Mouse (Mus musculus): Measurements from ENCODE around the gene Rassf5.
A peak's percentile ranks its signal among the peaks of the same experiment; 100 is the strongest.
"Not testable (repeated sequence)": the region's sequence is repeated elsewhere in the genome, so short reads cannot be mapped to it uniquely, and the experiment has no call there.

The Rassf5 gene

DNA sequence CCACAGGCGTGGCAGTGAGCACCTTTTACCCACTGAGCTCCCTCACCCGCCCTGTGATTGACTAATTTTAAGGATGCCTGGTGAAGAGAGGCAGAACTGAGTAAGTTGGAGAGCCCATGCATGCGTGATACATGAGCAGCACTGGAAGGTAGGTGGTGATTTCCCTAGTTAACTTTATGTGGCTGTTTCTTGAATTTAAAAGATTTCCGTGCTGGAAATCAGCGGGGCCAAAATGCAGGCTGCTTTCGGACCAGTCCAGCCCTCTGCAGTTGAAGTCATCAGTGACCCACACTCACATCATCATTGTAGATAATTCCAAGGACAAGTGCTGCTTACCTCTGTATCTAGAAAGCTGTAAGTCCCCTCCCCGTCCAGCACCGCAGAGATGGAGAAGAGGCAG is 69.2 kb downstream of the Rassf5 start:
- no peak for DNase-seq

- DNase-seq: no peak
Measured at GRCm38 (mm10) chr1:131175189-131175588, 69.9 kb downstream of the Rassf5 start.

- no peak for DNase-seq
Measured at GRCm38 (mm10) chr1:131174299-131174861, 70.7 kb downstream of the Rassf5 start.

DNA sequence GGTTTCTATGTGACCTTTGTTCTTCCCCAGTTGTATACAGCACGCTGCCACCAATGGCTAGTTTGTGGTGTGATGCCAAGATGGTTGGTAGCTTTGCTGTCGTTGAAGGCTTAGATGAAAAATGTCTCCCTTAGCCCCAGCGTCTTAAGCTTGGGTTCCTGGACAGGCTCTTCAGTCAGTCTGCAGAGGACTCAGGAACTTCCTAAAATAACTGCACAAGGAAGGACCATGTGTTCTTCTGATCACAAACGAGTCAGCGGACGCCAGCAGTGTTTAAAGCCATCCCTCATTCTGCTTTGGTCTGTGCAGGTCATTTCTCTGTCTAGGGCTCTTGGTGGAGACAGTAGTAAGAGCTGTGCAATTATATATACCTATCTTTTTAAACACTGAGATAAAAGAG is 71.2 kb downstream of the Rassf5 start:
- no peak for DNase-seq

- DNase-seq: no peak
Measured at GRCm38 (mm10) chr1:131173001-131173400, 72.1 kb downstream of the Rassf5 start.

- no peak for DNase-seq
Measured at GRCm38 (mm10) chr1:131167612-131168011, 77.4 kb downstream of the Rassf5 start.

GRCm38 (mm10) chr1:131164427-131164826 is 80.6 kb downstream of the Rassf5 start:
- DNase-seq: no peak

DNA sequence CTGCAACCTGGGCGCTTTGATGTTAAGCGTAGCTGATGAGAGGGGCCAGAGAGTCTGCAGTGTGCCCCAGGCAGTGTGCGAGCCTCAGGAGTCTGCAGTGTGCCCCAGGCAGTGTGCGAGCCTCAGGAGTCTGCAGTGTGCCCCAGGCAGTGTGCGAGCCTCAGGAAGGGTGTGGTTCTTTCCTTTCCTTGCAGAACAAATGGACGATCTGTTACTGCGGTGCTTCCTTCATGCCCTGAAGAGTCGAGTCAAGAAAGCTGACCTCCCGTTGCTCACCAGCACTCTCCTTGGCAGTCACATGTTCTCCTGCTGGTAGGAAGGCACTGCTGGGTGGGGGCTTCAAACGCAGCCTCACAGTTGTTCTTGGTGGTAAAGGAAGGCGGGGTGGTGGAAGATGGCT is 84.0 kb downstream of the Rassf5 start:
- no peak for DNase-seq

GRCm38 (mm10) chr1:131159573-131160327 is 85.3 kb downstream of the Rassf5 start:
- not testable (repeated sequence) for DNase-seq

DNA sequence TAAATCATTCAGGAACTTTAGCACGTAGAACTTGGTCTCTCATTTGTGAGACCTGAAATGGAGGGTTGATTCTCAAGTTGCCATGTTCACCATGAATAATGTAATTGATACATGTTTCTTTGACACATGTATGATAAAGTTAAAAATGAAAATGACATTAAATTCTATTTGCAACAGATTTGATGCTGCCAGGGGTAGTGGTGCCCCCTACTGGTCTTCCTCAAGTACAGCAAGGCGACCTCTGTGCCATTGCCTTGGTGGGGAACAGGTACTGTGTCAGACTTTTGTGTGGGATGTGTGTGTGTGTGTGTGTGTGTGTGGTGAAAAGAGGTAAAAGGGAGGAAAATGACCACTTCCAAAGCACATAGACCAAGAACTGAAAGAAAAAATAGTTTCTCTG is 89.6 kb downstream of the Rassf5 start:
- DNase-seq: peak; percentile 43

DNA sequence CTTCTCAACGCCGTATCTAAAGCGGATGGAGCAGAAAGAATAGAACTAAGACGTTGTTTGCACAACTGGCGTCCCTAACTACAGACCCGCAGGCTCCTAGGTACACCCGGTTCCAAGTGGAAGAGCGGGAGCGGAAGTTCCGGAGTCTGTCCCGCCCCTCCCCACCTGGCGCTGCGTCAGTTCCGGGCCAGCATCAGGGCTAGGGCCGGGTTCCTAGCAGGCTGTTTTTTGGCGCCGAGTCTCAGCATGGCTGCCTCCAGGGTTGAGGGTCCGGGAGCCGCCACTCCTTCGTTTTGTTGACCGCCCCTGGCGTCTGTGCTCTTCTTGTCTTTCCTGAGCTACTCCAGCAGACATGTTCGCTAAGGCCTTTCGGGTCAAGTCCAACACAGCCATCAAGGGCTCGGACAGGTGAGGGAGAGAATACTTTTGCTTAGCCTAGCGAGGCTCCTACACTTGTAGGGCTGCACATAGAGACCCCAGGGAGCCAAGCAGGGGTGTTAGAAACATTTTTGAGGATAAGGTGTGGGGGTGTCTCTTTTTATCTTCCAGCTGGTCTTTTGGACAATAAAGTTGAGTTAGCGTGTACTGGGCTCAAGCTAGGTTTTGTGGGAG is 91.9 kb downstream of the Rassf5 start, which contains the start of gene Eif2d:
Gene Eif2d (plus strand): TSS at position 164 of the 612 bp plus-strand sequence.
- DNase-seq: peak; percentile 89

DNA sequence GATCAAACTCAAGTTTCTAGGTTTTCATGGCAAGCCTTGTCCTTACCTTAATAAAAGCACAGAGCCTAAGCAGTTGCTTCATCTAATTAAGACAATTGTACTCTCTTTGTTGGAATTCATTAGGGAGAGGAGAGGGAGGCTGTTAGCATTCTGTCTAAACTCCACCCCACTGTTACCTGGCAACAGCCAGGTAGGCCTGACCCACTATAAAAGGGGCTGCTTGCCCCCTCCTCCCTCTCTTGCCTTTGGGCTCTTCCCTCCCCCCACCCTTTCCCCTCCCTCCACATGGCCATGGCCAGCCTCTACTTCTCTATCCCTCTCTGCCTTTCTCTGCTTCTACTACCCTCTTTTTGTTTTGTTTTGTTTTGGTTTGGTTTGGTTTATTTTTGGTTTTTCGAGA is 95.6 kb downstream of the Rassf5 start:
- no peak for DNase-seq

- no peak for DNase-seq
Measured at GRCm38 (mm10) chr1:131146181-131146614, 98.9 kb downstream of the Rassf5 start.

- DNase-seq: not testable (repeated sequence)
Measured at GRCm38 (mm10) chr1:131145222-131145621, 99.8 kb downstream of the Rassf5 start.

DNA sequence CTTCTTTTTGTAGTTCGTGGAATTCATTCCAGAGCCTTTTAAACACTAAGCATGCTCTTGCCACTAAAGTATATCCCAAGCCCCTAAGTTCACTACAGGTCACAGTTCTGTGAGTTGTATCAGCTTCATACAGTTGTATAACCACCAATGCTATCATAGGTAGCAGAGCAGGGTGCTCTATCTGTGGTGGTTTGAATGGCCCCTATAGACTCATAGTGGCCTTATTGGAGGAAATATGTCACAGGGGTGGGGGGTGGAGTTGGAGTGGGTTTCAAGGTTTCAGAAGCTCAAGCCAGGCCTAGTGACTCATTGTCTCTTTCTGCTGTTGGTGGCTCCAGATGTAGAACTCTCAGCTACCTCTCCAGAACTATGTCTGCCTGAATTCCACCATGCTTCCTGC is 102.6 kb downstream of the Rassf5 start:
- DNase-seq: no peak

DNA sequence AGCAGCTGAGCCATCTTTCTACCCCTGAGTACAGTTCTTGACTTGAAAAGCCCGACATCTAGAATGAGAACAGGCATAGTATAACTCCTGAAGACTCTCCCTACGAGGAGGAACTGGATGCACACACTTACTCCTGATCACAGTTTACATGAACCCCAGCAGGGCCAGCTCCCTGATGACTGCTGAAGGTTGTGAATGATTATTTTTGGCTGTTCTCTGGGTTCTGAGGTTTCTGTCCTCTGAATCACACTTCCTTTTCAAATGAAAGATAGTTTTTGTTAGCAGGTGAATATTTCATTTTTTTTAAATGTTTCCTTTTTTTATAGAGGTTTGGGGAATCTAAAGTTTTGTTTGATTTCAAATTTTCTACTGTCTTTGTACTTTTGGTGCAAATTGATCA is 103.6 kb downstream of the Rassf5 start:
- DNase-seq: no peak

- DNase-seq: no peak
Measured at GRCm38 (mm10) chr1:131139102-131140095, 105.7 kb downstream of the Rassf5 start.

GRCm38 (mm10) chr1:131138191-131139016 is 106.7 kb downstream of the Rassf5 start, which contains the start of gene Dyrk3:
Dyrk3 (minus strand) TSS chr1:131138340.
- DNase-seq: peak; percentile 88

DNA sequence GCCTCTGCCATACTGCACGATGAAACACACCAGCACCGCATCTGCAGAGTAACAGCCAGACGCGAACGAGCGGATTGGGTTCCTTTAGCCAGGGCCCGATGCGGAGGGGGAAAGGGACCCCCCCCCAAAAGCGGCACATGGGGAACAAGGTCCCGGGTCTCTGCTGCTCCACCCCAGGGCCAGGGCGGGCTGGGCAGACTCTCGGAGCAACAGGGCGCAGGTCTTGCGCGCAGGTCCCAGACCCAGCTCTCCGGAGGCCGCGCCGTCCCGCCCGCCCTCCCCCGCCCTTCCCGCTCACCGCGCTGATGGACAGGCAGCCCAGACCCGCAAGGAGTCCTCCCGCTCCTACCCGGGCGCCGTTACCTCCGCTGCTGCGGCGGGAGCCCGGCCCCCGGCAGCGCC is 107.3 kb downstream of the Rassf5 start:
- peak; percentile 49 for DNase-seq

- DNase-seq: no peak
Measured at GRCm38 (mm10) chr1:131137111-131137510, 107.9 kb downstream of the Rassf5 start.

GRCm38 (mm10) chr1:131135960-131136629 is 109.0 kb downstream of the Rassf5 start:
- DNase-seq: no peak

Measured in right cerebral cortex, postnatal 4 days (tissue).